9 mouse cellular contexts compared by ENCODE assay signal in the genomic region with DNA sequence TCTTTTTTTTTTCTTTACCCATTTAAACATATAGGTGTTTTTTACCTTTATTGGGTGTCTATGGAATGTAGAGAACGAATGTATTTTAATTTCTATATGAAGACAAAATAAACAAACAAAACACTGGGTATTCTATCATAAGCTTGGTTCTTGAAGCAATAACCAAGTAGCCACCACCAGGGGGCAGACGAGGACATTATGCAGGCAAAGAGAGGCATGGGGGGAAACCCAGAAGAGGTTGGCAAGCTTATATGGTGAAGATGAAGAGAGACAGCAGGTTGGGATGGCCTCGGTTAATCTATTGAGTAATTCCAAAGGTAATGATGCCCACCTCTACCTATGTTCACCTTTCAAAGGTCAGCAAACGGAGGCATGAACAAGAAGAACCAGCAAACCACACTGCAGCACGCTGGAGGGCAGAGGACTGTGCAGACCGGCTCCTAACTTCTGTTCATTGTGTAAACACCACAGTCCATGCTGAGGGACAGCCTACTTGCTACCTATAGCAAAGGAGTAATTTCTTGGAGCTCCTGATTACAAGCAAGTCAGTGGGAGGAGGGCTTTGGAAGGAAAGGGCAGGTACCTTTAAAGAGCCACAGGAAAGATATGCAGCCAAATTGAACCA. TPM values are rescaled to one million over a fixed set of nuclear protein-coding genes. Genes with fewer than 3 reads are reported as not detected.
A peak's percentile ranks its signal among the peaks of the same experiment; 100 is the strongest.
DNase-seq lines count a peak whose midpoint lies in the region; ATAC-seq and TF ChIP-seq lines count a peak whose summit lies in the region.
"Had no signal": no experiment of that assay in that cellular context is flagged by ENCODE, and none has a peak within 500 bp of the region (broad histone marks: within the 10 kb centered on the region; RNA-seq: fewer than 3 reads in every experiment).

No protein-coding gene starts in this region.

- ATAC-seq in kidney, embryonic 16.5 days (ENCODE audit: low FRiP score, low TSS enrichment), result no peak
- peak; percentile 50; the same call in 1 of the 2 replicates for ATAC-seq in forebrain, postnatal 0 days
- no peak for ATAC-seq in limb, embryonic 14.5 days (ENCODE audit: low FRiP score, low read depth)
- 0 out of 2 replicates have a peak, but pooled peaks have one; percentile 25 for ATAC-seq in neural tube, embryonic 11.5 days (ENCODE audit: insufficient read depth, low FRiP score, low TSS enrichment)
- peak; percentile 56; the same call in 1 of the 2 replicates for ATAC-seq in stomach, embryonic 16.5 days (ENCODE audit: insufficient read depth, low FRiP score)

- peak; percentile 67 for TF ChIP-seq CTCF in kidney, adult 2 months (conservative IDR thresholded peaks at IDR 0.05; ENCODE audit: insufficient read depth, insufficient read length, low read depth, low read length)
- TF ChIP-seq CTCF in forebrain, postnatal 0 days (IDR thresholded peaks at IDR 0.05; ENCODE audit: low read depth), result peak; percentile 78

- no peak overlapping the region for H3K9ac ChIP-seq in kidney, embryonic 16.5 days (replicated peaks; ENCODE audit: low read length)
- H3K9ac ChIP-seq in forebrain, postnatal 0 days, result no peak overlapping the region
- H3K9ac ChIP-seq in limb, embryonic 14.5 days (ENCODE audit: low read depth, low read length, severe bottlenecking), result no peak overlapping the region
- no peak overlapping the region for H3K9ac ChIP-seq in neural tube, embryonic 11.5 days (ENCODE audit: low read length)
- no peak overlapping the region for H3K9ac ChIP-seq in stomach, embryonic 16.5 days (ENCODE audit: low read length)
- H3K9ac ChIP-seq: embryonic facial prominence, embryonic 15.5 days had no signal

- DNase-seq in kidney, adult 2 months, result peak; percentile 74
- peak; percentile 25 for DNase-seq in cerebellum, adult 11-12 months
- peak; percentile 77 for DNase-seq in forebrain, postnatal 0 days
- peak; percentile 50 to 79 for DNase-seq in kidney, adult 8-10 months
- DNase-seq in limb, embryonic 14.5 days (ENCODE audit: low spot score), result peak; percentile 62
- DNase-seq in neural tube, embryonic 11.5 days (ENCODE audit: low spot score), result peak; percentile 79

- H3K4me3 ChIP-seq in kidney, adult 2 months (ENCODE audit: insufficient read depth, low read depth, low read length), result no peak overlapping the region
- no peak overlapping the region for H3K4me3 ChIP-seq in kidney, embryonic 16.5 days (ENCODE audit: low read length)
- no peak overlapping the region for H3K4me3 ChIP-seq in forebrain, postnatal 0 days (ENCODE audit: low read depth, low read length)
- no peak overlapping the region for H3K4me3 ChIP-seq in limb, embryonic 14.5 days (replicated peaks; ENCODE audit: low read length)
- H3K4me3 ChIP-seq in neural tube, embryonic 11.5 days (ENCODE audit: low read depth, low read length), result no peak overlapping the region
- H3K4me3 ChIP-seq in stomach, embryonic 16.5 days (replicated peaks; ENCODE audit: low read length), result no peak overlapping the region
- H3K4me3 ChIP-seq: embryonic facial prominence, embryonic 15.5 days had no signal

- H3K36me3 ChIP-seq in kidney, adult 2 months (ENCODE audit: control insufficient read depth, insufficient read depth, low read length), result no peaks in the 10 kb centered on the region
- no peaks in the 10 kb centered on the region for H3K36me3 ChIP-seq in kidney, embryonic 16.5 days (ENCODE audit: insufficient read depth, low read length)
- no peaks in the 10 kb centered on the region for H3K36me3 ChIP-seq in forebrain, postnatal 0 days (ENCODE audit: insufficient read depth)
- H3K36me3 ChIP-seq in limb, embryonic 14.5 days (ENCODE audit: control insufficient read depth, insufficient read depth, low read length), result no peaks in the 10 kb centered on the region
- H3K36me3 ChIP-seq in neural tube, embryonic 11.5 days (ENCODE audit: control insufficient read depth, insufficient read depth, low read length), result no peaks in the 10 kb centered on the region
- H3K36me3 ChIP-seq in stomach, embryonic 16.5 days (ENCODE audit: control insufficient read depth, insufficient read depth, low read length), result no peaks in the 10 kb centered on the region
- H3K36me3 ChIP-seq: embryonic facial prominence, embryonic 15.5 days had no signal

- no peaks in the 10 kb centered on the region for H3K4me1 ChIP-seq in kidney, adult 2 months (ENCODE audit: control insufficient read depth, insufficient read depth, low read length)
- H3K4me1 ChIP-seq in kidney, embryonic 16.5 days (ENCODE audit: insufficient read depth, low read length), result no peaks in the 10 kb centered on the region
- H3K4me1 ChIP-seq in forebrain, postnatal 0 days (ENCODE audit: insufficient read depth), result no peaks in the 10 kb centered on the region
- no peaks in the 10 kb centered on the region for H3K4me1 ChIP-seq in limb, embryonic 14.5 days (ENCODE audit: control insufficient read depth, insufficient read depth, low read length)
- H3K4me1 ChIP-seq in neural tube, embryonic 11.5 days (ENCODE audit: control insufficient read depth, insufficient read depth, low read length), result no peaks in the 10 kb centered on the region
- H3K4me1 ChIP-seq in stomach, embryonic 16.5 days (ENCODE audit: control insufficient read depth, insufficient read depth, low read length), result peaks cover 15% of the 10 kb centered on the region; the same call in 1 of the 2 replicates
- H3K4me1 ChIP-seq: embryonic facial prominence, embryonic 15.5 days had no signal

- WGBS in kidney, adult 2 months, result 46% methylated on average over 6 of the region's 6 CpGs
- WGBS in kidney, embryonic 16.5 days, result 42% methylated on average over 6 of the region's 6 CpGs
- 41% methylated on average over 6 of the region's 6 CpGs for WGBS in forebrain, postnatal 0 days
- 36% methylated on average over 6 of the region's 6 CpGs for WGBS in limb, embryonic 14.5 days
- WGBS in neural tube, embryonic 11.5 days, result 46% methylated on average over 6 of the region's 6 CpGs
- 28% methylated on average over 6 of the region's 6 CpGs for WGBS in stomach, embryonic 16.5 days

- H3K9me3 ChIP-seq in kidney, embryonic 16.5 days (ENCODE audit: low read length), result no peaks in the 10 kb centered on the region
- no peaks in the 10 kb centered on the region for H3K9me3 ChIP-seq in forebrain, postnatal 0 days (ENCODE audit: low read length)
- H3K9me3 ChIP-seq in limb, embryonic 14.5 days (ENCODE audit: control insufficient read depth, low read length), result no peaks in the 10 kb centered on the region
- no peaks in the 10 kb centered on the region for H3K9me3 ChIP-seq in neural tube, embryonic 11.5 days (ENCODE audit: control insufficient read depth, low read length)
- H3K9me3 ChIP-seq in stomach, embryonic 16.5 days (replicated peaks; ENCODE audit: control insufficient read depth, low read length), result no peaks in the 10 kb centered on the region
- H3K9me3 ChIP-seq: embryonic facial prominence, embryonic 15.5 days had no signal

- H3K27me3 ChIP-seq in kidney, adult 2 months (replicated peaks; ENCODE audit: control insufficient read depth, insufficient read depth, low read length), result no peaks in the 10 kb centered on the region
- no peaks in the 10 kb centered on the region for H3K27me3 ChIP-seq in kidney, embryonic 16.5 days (ENCODE audit: insufficient read depth, low read length)
- H3K27me3 ChIP-seq in forebrain, postnatal 0 days (ENCODE audit: insufficient read depth, low read length), result no peaks in the 10 kb centered on the region
- no peaks in the 10 kb centered on the region for H3K27me3 ChIP-seq in limb, embryonic 14.5 days (ENCODE audit: control insufficient read depth, insufficient read depth, low read length)
- no peaks in the 10 kb centered on the region for H3K27me3 ChIP-seq in neural tube, embryonic 11.5 days (ENCODE audit: control insufficient read depth, insufficient read depth, low read length)
- no peaks in the 10 kb centered on the region for H3K27me3 ChIP-seq in stomach, embryonic 16.5 days (ENCODE audit: control insufficient read depth, insufficient read depth, low read length)

- TF ChIP-seq POLR2A in kidney, adult 2 months (IDR thresholded peaks at IDR 0.05; ENCODE audit: low read depth, low read length), result no peak
- no peak for TF ChIP-seq POLR2A in limb, embryonic 14.5 days (IDR thresholded peaks at IDR 0.05; ENCODE audit: borderline replicate concordance, extremely low read depth, insufficient read depth, insufficient read length)

- H3K27ac ChIP-seq in kidney, adult 2 months (ENCODE audit: insufficient read depth, low read depth, low read length), result no peak overlapping the region
- H3K27ac ChIP-seq in kidney, embryonic 16.5 days (ENCODE audit: low read length), result no peak overlapping the region
- no peak overlapping the region for H3K27ac ChIP-seq in forebrain, postnatal 0 days (ENCODE audit: low read depth, low read length)
- H3K27ac ChIP-seq in limb, embryonic 14.5 days (replicated peaks; ENCODE audit: low read depth, low read length), result no peak overlapping the region
- H3K27ac ChIP-seq in neural tube, embryonic 11.5 days (ENCODE audit: low read depth, low read length), result no peak overlapping the region
- no peak overlapping the region for H3K27ac ChIP-seq in stomach, embryonic 16.5 days (ENCODE audit: low read length)
- H3K27ac ChIP-seq: embryonic facial prominence, embryonic 15.5 days had no signal

- H3K4me2 ChIP-seq in kidney, embryonic 16.5 days (replicated peaks; ENCODE audit: low read depth, low read length), result no peak overlapping the region
- H3K4me2 ChIP-seq in forebrain, postnatal 0 days (ENCODE audit: low read depth), result no peak overlapping the region
- no peak overlapping the region for H3K4me2 ChIP-seq in limb, embryonic 14.5 days (replicated peaks; ENCODE audit: low read depth, low read length, severe bottlenecking)
- no peak overlapping the region for H3K4me2 ChIP-seq in neural tube, embryonic 11.5 days (ENCODE audit: low read depth)
- no peak overlapping the region for H3K4me2 ChIP-seq in stomach, embryonic 16.5 days (ENCODE audit: low read depth, low read length)
- H3K4me2 ChIP-seq: embryonic facial prominence, embryonic 15.5 days had no signal

RNA-seq across cellular contexts. Expression of gene Pkd1l1, which starts 10.3 kb away (rescaled TPM):
- 0.29 and 0.39 TPM in 2 replicates for polyA plus RNA-seq in kidney, adult 2 months (2012; rRNA removed)
- 0.13 and 0.45 TPM in 2 replicates for polyA plus RNA-seq in kidney, embryonic 16.5 days (2015; fragmentation: Nextera tagmentation; extraction: Ambion mirVana)
- 0.23 and 0.33 TPM in 2 replicates for total RNA-seq in forebrain, postnatal 0 days (2014; rRNA removed)
- 0.08 and 0.19 TPM in 2 replicates for polyA plus RNA-seq in forebrain, postnatal 0 days (2015; fragmentation: Nextera tagmentation; extraction: Ambion mirVana)
- polyA plus RNA-seq in limb, embryonic 14.5 days (2012; rRNA removed), result 0.11 and 0.15 TPM in 2 replicates
- 0.04 and 0.10 TPM in 2 replicates for polyA plus RNA-seq in limb, embryonic 14.5 days (2014; fragmentation: Nextera tagmentation; extraction: Ambion mirVana)
- polyA plus RNA-seq in neural tube, embryonic 11.5 days (2014; fragmentation: Nextera tagmentation; extraction: Ambion mirVana), result 0.25 and 0.27 TPM in 2 replicates
- polyA plus RNA-seq in stomach, embryonic 16.5 days (2015; fragmentation: Nextera tagmentation; extraction: Ambion mirVana), result 0.09 TPM in 2 replicates

RNA-seq across cellular contexts. Expression of gene Hus1, which starts 27.6 kb away (rescaled TPM):
- 14.1 and 15.6 TPM in 2 replicates for polyA plus RNA-seq in kidney, adult 2 months (2012; rRNA removed)
- polyA plus RNA-seq in kidney, embryonic 16.5 days (2015; fragmentation: Nextera tagmentation; extraction: Ambion mirVana), result 20.5 and 23.3 TPM in 2 replicates
- 9.7 and 13.6 TPM in 2 replicates for total RNA-seq in forebrain, postnatal 0 days (2014; rRNA removed)
- 3.7 and 6.2 TPM in 2 replicates for polyA plus RNA-seq in forebrain, postnatal 0 days (2015; fragmentation: Nextera tagmentation; extraction: Ambion mirVana)
- 17.0 and 18.4 TPM in 2 replicates for polyA plus RNA-seq in limb, embryonic 14.5 days (2012; rRNA removed)
- 11.9 and 13.7 TPM in 2 replicates for polyA plus RNA-seq in limb, embryonic 14.5 days (2014; fragmentation: Nextera tagmentation; extraction: Ambion mirVana)
- polyA plus RNA-seq in neural tube, embryonic 11.5 days (2014; fragmentation: Nextera tagmentation; extraction: Ambion mirVana), result 18.7 and 23.3 TPM in 2 replicates
- polyA plus RNA-seq in stomach, embryonic 16.5 days (2015; fragmentation: Nextera tagmentation; extraction: Ambion mirVana), result 15.0 and 15.5 TPM in 2 replicates

Comparison
In these comparisons a context has a peak if more than half of its experiments do, and no peak if none do; other contexts are left out.
1. DNase-seq: peak in every context shown above with its lines; median percentile 79 in neural tube, embryonic 11.5 days; 77 in forebrain, postnatal 0 days; 74 in kidney, adult 2 months; 64 in kidney, adult 8-10 months; 62 in limb, embryonic 14.5 days; 25 in cerebellum, adult 11-12 months.
2. ATAC-seq: peak in forebrain, postnatal 0 days (single experiment), neural tube, embryonic 11.5 days (single experiment) and stomach, embryonic 16.5 days (single experiment); none in kidney, embryonic 16.5 days (single experiment) and limb, embryonic 14.5 days (single experiment).